Mouse (Mus musculus) cerebellum, adult 8-10 months (tissue): ENCODE results near the gene Cenpb.

Experiments used
- DNase-seq: peaks from one replicate; pipeline ENCODE4 v3.0.0; 2022

Cenpb gene

DNA sequence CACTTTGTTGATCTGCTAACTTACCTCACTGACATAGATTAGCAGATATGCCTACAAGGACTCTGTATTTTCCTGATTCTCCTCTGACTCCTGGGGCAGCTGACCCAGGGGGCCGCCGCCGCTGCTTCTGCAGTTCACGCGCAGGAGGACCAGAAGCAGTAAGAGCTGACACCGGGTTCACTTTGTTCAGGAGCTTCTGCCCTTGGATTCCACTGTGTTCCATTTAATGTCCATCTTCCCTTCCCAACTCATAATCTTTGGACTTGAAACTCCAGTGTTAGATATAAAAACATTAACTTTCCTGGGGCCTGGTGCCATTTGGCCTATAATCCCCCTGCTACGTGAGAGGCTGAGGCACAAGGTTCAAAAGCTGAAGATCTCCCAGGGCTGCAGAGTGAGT is 15.9 kb downstream of the Cenpb start:
- DNase-seq: no peak

DNA sequence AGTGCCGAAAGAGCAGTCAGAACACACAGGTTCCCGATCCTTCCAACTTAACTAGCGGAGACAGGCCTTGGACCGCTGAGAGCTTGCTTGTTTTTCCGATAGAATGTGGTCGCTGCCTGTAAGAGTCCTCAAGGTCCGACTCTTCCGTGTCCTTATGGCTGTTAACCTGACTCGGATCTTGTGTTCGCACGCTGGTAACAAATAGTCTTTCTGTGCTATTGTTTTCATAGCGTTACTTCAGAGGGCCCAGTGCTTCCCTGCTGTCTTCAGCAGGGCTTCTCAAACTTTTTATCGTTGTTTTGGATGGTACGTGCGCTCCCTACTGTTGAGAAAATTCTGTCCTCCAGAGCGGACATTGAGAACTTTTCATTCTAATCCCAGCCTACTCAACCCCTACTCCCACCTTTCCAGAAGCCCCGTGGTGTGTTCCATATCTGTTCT is 19.2 kb downstream of the Cenpb start:
- DNase-seq: no peak

DNA sequence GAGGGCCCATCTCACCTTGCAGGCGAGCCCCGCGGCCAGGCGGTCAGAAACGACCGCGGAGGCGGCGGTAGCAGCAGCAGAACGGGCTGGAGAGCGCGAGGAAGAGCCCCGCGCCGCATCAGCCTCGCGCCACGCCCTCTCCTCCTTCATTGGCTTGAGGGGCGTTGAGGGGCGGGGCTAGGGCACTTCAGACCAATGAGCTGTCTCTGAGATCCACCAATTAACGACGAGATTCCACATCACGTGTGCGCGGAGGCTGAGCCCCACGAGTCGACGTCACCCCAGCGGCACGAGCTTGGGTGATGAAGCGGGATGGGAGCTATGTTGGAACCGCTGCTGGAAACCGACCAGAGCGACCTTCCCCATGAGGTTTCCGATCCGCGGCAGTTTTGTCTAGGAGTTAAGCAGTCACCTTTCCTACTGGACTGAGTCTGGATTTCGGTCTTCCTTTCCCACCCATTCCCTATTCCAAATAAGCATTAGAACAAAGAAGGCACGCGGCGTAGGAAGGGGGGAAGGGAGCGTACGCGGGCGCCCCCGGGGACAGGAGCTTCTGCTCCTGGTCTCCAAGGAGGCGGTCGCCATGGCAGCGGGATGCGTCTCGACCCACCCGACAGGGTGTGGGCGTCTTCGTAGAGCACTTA is 19.8 kb downstream of the Cenpb start, which contains the start of gene 1700037H04Rik:
Gene 1700037H04Rik (minus strand): TSS at position 144 of the 644 bp plus-strand sequence.
- peak; percentile 94 for DNase-seq

- no peak for DNase-seq
Observed at GRCm38 (mm10) chr2:131159491-131159910, 20.4 kb downstream of the Cenpb start.

GRCm38 (mm10) chr2:131156987-131157386 is 22.9 kb downstream of the Cenpb start:
- DNase-seq: no peak

- no peak for DNase-seq
Observed at GRCm38 (mm10) chr2:131154036-131154435, 25.8 kb downstream of the Cenpb start.

DNA sequence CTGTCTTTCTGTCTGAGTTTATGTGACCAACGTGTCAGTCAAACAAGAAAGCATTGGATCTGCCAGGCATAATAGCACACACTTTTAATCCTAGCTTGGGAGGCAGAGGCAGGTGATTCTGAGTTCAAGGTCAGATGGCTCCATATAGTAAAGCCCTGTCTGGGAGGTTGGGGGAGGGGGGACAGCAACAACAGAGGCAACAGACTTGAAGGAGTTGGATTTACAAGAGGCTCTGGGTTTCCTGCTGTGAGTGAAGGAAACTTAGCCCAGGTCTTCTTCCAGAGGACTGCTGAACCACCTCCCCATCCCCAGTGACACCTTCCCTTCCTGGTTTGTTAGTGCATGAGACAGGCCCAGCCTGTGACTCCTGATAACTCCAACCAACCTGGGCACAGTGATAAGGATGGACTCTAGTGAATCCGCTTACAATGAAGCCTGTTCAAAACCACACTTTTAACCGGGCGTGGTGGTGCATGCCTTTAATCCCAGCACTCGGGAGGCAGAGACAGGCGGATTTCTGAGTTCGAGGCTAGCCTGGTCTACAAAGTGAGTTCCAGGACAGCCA is 27.6 kb downstream of the Cenpb start:
- DNase-seq: no peak

GRCm38 (mm10) chr2:131149254-131149578 is 30.7 kb downstream of the Cenpb start:
- DNase-seq: no peak

DNA sequence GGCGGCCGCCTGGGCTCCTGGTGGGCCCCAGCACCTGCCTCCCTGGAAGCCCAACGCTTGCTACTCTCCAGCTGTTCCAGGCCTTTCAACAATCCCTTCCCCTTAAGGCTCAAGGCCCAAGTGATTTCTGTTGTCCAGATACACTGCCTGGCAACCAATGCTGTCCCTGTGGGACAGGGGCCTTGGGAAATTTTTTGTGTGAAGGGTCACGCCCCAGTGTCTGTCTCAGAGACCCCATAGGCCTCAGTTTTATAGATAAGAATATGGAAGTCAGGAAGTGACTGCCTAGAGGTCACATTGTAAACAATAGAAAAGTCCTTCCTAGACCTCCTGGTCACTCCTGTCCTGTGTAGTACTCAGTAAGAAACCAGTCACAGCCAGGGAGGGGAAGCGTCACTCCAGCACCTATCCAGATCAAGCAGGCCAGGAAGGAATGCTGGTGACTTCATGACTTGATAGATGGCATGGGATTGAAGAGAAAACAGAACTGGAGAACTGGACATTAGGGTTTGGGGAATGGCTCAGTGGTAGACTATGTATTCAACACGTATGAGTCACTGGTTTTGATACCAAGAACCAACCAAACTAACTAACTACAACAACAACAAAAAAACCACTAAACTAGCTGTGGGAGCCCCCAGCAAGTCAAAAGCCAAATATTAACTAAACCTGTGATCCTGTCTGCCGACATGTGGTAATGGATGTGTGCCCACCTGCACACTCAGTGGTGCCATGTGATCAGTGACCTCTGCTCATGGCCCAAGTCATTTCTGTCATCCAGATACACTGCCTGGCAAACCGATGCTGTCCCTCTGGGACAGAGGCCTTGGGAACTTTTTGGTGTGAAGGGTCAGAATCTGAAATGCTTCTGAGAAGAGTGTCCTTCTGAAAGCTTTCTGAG is 31.3 kb downstream of the Cenpb start:
- no peak for DNase-seq

DNA sequence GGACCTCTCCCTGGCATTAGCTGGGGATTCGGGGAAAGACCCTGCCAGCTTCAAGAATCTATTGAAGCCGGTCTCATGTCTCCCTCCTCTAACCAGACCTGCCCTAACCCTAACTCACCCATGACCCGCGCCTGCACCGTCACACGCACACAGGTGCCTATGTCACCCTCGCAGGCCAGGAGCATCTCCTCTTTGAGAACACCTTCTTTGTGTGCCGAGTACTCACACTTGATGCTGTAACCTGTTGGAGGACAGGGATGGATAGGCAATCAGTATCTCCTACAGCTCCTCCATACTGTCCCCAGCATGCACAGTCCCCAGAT is 32.9 kb downstream of the Cenpb start:
- no peak for DNase-seq

DNA sequence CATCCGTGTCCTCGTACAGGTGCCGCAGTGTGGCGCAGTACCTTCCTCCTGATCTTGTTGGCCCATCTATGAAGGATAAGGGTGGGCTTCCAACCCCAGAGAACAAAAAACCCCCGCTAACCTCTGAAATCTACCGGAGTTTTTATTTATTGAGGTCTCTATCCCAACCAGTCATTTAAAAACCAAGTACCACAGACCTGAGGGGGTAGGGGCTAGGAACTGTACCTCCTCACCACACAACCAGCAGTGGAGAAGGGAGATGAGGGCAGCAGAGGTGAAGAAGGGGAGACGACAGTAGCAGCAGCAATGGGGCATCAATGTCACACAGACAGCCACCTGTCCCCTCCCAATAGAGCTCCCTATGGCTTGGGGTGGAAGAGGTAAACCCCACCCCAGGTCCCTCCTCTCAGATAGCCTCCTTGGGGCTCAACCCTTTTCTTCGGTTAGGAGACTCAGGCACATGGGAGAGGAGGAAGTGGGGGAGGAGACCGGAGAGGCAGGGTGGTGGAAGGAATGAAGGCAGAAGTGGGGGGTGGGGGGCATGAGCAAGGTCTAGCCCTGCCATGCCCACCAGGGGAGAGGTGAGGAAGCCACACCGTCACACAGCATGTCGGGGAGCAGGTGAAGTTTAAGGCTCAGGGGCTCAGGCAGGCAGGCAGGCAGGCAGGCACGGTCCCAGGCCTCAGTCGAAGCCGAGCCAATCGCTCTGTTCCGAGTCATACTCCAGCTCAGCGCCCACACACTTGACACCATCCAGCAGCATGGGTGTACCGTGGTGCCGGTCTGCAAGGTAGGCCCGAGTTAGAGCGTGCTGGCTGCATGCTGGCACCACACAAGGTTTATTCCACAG is 33.4 kb downstream of the Cenpb start:
- no peak for DNase-seq

GRCm38 (mm10) chr2:131145536-131145935 is 34.3 kb downstream of the Cenpb start:
- DNase-seq: no peak

GRCm38 (mm10) chr2:131145121-131145520 is 34.7 kb downstream of the Cenpb start:
- DNase-seq: no peak

GRCm38 (mm10) chr2:131143007-131143780 is 36.7 kb downstream of the Cenpb start:
- DNase-seq: no peak

GRCm38 (mm10) chr2:131142592-131142991 is 37.3 kb downstream of the Cenpb start:
- DNase-seq: no peak

- DNase-seq: no peak
Observed at GRCm38 (mm10) chr2:131141336-131141986, 38.4 kb downstream of the Cenpb start.

DNA sequence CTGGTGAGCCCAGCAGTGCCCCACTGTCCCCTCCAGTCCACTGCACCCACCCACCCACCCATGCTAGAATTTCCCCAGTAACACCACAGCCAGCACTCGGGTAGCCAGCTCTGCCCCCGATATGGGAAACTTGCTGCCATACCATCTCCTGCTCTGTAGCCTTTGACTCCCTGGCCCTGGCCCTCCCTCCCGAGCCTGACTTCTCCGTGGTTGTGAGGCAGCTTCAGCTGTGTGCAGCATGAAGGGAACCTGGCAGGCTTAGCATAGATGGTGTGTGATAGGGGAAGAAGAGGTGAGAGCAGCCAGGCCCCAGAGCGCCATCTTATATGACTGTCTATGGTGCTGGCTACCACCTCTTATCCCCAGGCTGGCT is 39.3 kb downstream of the Cenpb start:
- DNase-seq: no peak

DNA sequence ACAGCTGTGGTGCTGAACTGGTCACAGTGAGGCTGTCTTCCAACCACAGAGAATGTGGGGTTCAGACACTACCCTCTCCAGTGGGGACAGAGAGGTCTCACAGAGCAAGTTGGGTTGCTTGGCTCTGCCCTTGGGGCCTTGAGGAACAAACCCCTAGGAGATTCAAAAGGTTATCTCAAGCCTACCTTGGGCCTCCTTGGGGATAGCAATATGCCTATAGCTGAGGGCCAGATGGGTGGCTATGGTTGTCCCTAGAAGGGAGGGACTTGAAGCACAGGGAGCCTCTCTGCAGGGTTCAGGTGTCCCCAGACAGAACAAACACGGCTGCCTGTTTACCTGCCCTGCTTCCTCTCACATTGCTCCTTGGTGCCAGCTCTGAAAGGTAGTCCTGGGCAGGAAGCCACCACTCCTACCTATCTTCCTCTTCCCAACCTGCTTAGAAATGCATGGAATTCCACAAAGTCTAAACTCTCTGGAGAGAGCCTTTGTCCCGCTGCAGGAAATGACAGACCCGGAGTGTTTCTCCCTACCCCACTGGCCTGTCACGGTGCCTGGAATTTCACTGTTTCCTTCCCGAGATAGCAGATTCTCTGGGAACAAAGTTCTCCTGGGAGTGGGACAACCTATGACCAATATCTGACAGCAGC is 39.9 kb downstream of the Cenpb start:
- no peak for DNase-seq

GRCm38 (mm10) chr2:131139287-131139686 is 40.6 kb downstream of the Cenpb start:
- no peak for DNase-seq

DNA sequence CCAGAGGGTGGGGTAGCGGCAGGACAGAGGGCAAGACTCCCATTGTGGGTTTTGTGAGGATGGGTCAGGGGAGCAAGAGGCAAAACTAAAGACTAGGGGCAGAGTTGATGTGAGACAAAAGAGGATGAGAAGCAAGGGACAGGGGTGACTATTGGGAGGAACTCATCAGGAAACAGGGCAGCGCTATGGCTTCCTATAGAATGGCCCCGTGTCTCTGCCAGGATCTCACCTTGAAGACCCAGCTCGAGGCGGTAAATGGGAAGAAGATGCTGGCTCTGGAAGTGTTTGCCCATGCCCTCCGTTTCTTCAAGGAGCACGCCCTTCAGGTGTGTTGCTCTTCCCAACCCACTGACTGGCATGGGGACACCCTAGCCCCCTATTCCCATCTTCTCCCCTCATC is 41.1 kb downstream of the Cenpb start:
- no peak for DNase-seq

- no peak for DNase-seq
Observed at GRCm38 (mm10) chr2:131138296-131138695, 41.6 kb downstream of the Cenpb start.
